Mouse (Mus musculus): Measurements from ENCODE around the gene Crebrf. TPM values are rescaled to one million over a fixed set of nuclear protein-coding genes. Genes with fewer than 3 reads are reported as not detected.

The Crebrf gene
- polyA plus RNA-seq, 1 experiment, result 19.2 TPM

DNA sequence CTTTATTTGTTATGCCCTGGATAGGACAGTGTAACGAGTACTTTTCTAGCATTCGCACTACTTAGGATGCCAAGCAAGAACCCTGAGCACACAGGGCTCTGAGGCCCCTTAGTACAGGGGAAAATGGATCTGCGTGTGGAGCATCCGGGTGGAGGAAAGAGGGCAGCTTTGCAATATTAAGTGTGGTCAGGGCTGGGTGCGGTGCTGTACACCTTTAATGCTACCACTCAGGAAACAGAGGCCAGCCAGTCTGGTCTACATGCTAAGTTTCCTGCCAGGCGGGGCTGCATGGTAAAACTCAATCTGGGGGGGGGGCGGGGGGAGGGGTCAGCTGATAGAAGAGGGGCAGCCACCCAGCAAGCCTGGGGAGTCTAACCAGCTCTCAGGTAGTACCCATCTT, 79.9 kb downstream of the Crebrf start:
- peaks cover 2% of the 10 kb centered on the region; the same call in 1 of the 2 replicates for H3K4me1 ChIP-seq (ENCODE audit: control insufficient read depth, insufficient read depth, low read length)
- no peak for TF ChIP-seq POLR2A (IDR thresholded peaks at IDR 0.05; ENCODE audit: extremely low read depth, insufficient read depth, low read length)
- no peak for TF ChIP-seq CTCF (IDR thresholded peaks at IDR 0.05; ENCODE audit: extremely low read depth, insufficient read depth, low read length)
- no peak overlapping the region for H3K4me3 ChIP-seq (ENCODE audit: insufficient read depth, low read length)
- H3K27ac ChIP-seq (ENCODE audit: insufficient read depth, low read length), result no peak overlapping the region

- no peaks in the 10 kb centered on the region for H3K4me1 ChIP-seq (ENCODE audit: control insufficient read depth, insufficient read depth, low read length)
- no peak overlapping the region for H3K27ac ChIP-seq (ENCODE audit: insufficient read depth, low read length)
- no peak overlapping the region for H3K4me3 ChIP-seq (ENCODE audit: insufficient read depth, low read length)
- TF ChIP-seq CTCF (IDR thresholded peaks at IDR 0.05; ENCODE audit: extremely low read depth, insufficient read depth, low read length) (no peak), POLR2A (IDR thresholded peaks at IDR 0.05; ENCODE audit: extremely low read depth, insufficient read depth, low read length) (no peak)
These were observed 82.1 kb downstream of the Crebrf start for GRCm38 (mm10) chr17:26797379-26798128.

- TF ChIP-seq CTCF (IDR thresholded peaks at IDR 0.05; ENCODE audit: extremely low read depth, insufficient read depth, low read length) (no peak), POLR2A (IDR thresholded peaks at IDR 0.05; ENCODE audit: extremely low read depth, insufficient read depth, low read length) (no peak)
- no peaks in the 10 kb centered on the region for H3K4me1 ChIP-seq (ENCODE audit: control insufficient read depth, insufficient read depth, low read length)
- H3K27ac ChIP-seq (ENCODE audit: insufficient read depth, low read length), result no peak overlapping the region
These were observed 87.4 kb downstream of the Crebrf start for GRCm38 (mm10) chr17:26802886-26803285.

DNA sequence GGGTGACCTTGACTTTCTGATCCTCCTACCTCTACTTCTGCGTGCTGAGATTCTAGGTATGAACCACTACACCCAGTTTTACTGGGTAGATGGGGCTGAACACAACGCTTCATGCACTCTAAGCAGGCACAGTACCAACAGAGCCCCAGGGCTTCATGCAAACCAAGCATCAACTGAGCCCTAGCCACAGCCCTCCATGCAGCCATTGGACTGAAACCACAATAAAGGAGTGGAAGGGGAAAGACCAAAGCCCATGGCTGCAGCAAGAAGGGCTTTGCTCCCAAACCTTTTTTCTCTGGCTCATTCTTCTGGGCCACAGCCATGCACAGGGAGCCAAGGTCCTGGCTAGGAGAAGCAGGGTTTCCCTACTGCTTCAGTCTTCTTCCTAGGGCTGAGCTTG, 97.2 kb downstream of the Crebrf start:
- Histone ChIP-seq H3K27ac (ENCODE audit: insufficient read depth, low read length) (no peak overlapping the region), H3K4me3 (ENCODE audit: insufficient read depth, low read length) (no peak overlapping the region), H3K4me1 (ENCODE audit: control insufficient read depth, insufficient read depth, low read length) (no peaks in the 10 kb centered on the region)
- TF ChIP-seq POLR2A (IDR thresholded peaks at IDR 0.05; ENCODE audit: extremely low read depth, insufficient read depth, low read length) (no peak), CTCF (IDR thresholded peaks at IDR 0.05; ENCODE audit: extremely low read depth, insufficient read depth, low read length) (no peak)

More at GRCm38 (mm10) chr17:26802886-26803285, 87.4 kb downstream of the Crebrf start:
- no peak overlapping the region for H3K4me3 ChIP-seq (ENCODE audit: insufficient read depth, low read length)

DNA sequence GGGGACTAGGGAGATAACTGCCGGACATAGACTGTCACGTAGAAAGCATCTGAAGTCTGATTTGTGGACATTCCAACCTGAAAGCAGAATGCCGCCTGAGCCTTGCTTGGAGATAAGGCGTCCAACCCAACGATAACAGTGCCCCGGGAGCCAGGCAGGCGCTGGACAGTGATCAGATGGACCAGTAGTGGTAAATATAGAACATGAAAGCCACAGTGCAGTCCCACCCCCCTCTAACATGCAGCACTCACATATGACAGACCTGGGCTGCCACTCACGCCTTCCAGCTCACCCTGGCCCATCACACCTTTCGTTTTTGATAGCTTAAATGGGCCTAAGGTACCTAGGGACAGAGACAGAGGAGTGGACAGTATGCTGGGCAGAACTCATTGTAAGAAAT, 98.0 kb downstream of the Crebrf start:
- H3K4me1 ChIP-seq (ENCODE audit: control insufficient read depth, insufficient read depth, low read length), result no peaks in the 10 kb centered on the region
- H3K4me3 ChIP-seq (ENCODE audit: insufficient read depth, low read length), result no peak overlapping the region
- no peak overlapping the region for H3K27ac ChIP-seq (ENCODE audit: insufficient read depth, low read length)
- TF ChIP-seq POLR2A (IDR thresholded peaks at IDR 0.05; ENCODE audit: extremely low read depth, insufficient read depth, low read length) (no peak), CTCF (IDR thresholded peaks at IDR 0.05; ENCODE audit: extremely low read depth, insufficient read depth, low read length) (no peak)

DNA sequence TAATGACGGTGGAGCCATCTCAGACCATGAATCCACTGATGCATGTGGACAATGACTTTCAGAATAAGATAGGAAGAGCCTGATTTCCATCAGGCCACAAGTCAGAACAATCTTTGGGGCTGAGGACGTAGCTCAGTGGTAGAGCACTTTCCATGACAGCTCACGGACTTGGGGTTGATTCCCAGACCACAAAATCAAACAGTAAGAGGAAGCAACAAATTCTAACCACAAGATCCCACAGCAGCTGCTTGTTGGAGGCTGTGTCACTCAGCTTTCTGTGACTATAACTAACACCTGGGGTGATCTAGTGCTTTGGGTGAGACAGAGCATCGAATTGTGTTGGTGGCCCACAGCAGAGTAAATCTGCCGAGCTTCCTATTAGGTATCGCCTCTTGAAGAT, 101.4 kb downstream of the Crebrf start:
- Histone ChIP-seq H3K4me1 (ENCODE audit: control insufficient read depth, insufficient read depth, low read length) (no peaks in the 10 kb centered on the region), H3K27ac (ENCODE audit: insufficient read depth, low read length) (no peak overlapping the region), H3K4me3 (ENCODE audit: insufficient read depth, low read length) (no peak overlapping the region)
- TF ChIP-seq POLR2A (IDR thresholded peaks at IDR 0.05; ENCODE audit: extremely low read depth, insufficient read depth, low read length) (no peak), CTCF (IDR thresholded peaks at IDR 0.05; ENCODE audit: extremely low read depth, insufficient read depth, low read length) (no peak)

GRCm38 (mm10) chr17:26817776-26818175, 102.3 kb downstream of the Crebrf start:
- H3K4me1 ChIP-seq (ENCODE audit: control insufficient read depth, insufficient read depth, low read length), result no peaks in the 10 kb centered on the region
- no peak overlapping the region for H3K27ac ChIP-seq (ENCODE audit: insufficient read depth, low read length)
- no peak for TF ChIP-seq CTCF (IDR thresholded peaks at IDR 0.05; ENCODE audit: extremely low read depth, insufficient read depth, low read length)
- no peak for TF ChIP-seq POLR2A (IDR thresholded peaks at IDR 0.05; ENCODE audit: extremely low read depth, insufficient read depth, low read length)
- H3K4me3 ChIP-seq (ENCODE audit: insufficient read depth, low read length), result no peak overlapping the region

DNA sequence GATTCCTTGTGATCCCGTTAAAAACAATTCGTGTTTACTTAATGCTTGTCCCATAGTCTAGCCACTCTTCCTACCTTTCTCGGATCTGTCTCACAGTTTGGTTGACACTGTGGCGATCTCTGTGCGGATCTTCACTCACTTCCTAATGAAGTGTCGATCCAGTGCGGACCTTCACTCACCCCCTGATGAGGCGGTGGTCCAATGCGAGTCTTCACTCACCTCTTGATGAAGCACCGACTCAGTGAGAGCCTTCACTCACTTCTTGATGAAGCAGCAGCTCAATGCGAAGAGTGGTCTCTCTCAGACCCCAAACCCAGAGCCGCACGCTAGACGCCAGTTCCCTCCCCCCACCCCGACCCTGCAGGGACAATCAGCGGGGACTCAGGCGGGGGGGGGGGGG, 110.7 kb downstream of the Crebrf start:
- Histone ChIP-seq H3K27ac (ENCODE audit: insufficient read depth, low read length) (no peak overlapping the region), H3K4me1 (ENCODE audit: control insufficient read depth, insufficient read depth, low read length) (no peaks in the 10 kb centered on the region), H3K4me3 (ENCODE audit: insufficient read depth, low read length) (no peak overlapping the region)
- no peak for TF ChIP-seq POLR2A (IDR thresholded peaks at IDR 0.05; ENCODE audit: extremely low read depth, insufficient read depth, low read length)

Other genes with a start within 250 kb of the Crebrf start
- gene Ergic1, start 154.2 kb upstream of the Crebrf start, polyA plus RNA-seq (2012; rRNA removed), result 140 and 143 TPM in 2 replicates
- gene Dusp1, start 153.5 kb upstream of the Crebrf start, polyA plus RNA-seq (2012; rRNA removed), result 51.0 and 71.1 TPM in 2 replicates
- 86.4 and 87.2 TPM in 2 replicates for gene Atp6v0e, start 52.4 kb upstream of the Crebrf start, polyA plus RNA-seq (2012; rRNA removed)
- 40.3 and 42.8 TPM in 2 replicates for gene Bnip1, start 65.4 kb downstream of the Crebrf start, polyA plus RNA-seq (2012; rRNA removed)
- not detected in 2 replicates for gene Nkx2-5, start 129.4 kb downstream of the Crebrf start, polyA plus RNA-seq (2012; rRNA removed)
- gene Kifc5b, start 201.4 kb downstream of the Crebrf start, polyA plus RNA-seq (2012; rRNA removed), result 3.9 TPM in 2 replicates
- 47.7 and 48.1 TPM in 2 replicates for gene Phf1, start 217.4 kb downstream of the Crebrf start, polyA plus RNA-seq (2012; rRNA removed)
- 136 and 139 TPM in 2 replicates for gene Cuta, start 223.9 kb downstream of the Crebrf start, polyA plus RNA-seq (2012; rRNA removed)
- gene Syngap1, start 225.6 kb downstream of the Crebrf start, polyA plus RNA-seq (2012; rRNA removed), result 185 and 195 TPM in 2 replicates